Mouse (Mus musculus): Measurements from ENCODE around the gene Helq. TPM values are rescaled to one million over a fixed set of nuclear protein-coding genes. Genes with fewer than 3 reads are reported as not detected.

Helq gene
- 2.0 and 3.3 TPM in 2 replicates for polyA plus RNA-seq (2021; fragmentation: Nextera tagmentation)
- long read RNA-seq, experiment 1, partial matches to known transcripts, result 3 of 5 reads
- long read RNA-seq, experiment 1, other reads (novel, unspliced or antisense), result 1 of 5 reads
- long read RNA-seq, experiment 2, partial matches to known transcripts, result 20 of 41 reads
- long read RNA-seq, experiment 2, other reads (novel, unspliced or antisense), result 20 of 41 reads

GRCm38 (mm10) chr5:100798165-100798860 is at the start of gene Helq, which contains the start of gene Mrps18c:
TSS of gene Helq (minus strand) at chr5:100798598.
TSS of gene Mrps18c (plus strand) at chr5:100798627.

GRCm38 (mm10) chr5:100845485-100845847 is 47.1 kb upstream of the Helq start, which contains the start of gene Gpat3:
TSS of gene Gpat3 (plus strand) at chr5:100845713.

GRCm38 (mm10) chr5:100820483-100821184 is 22.2 kb upstream of the Helq start, which contains the start of gene Abraxas1:
TSS of gene Abraxas1 (minus strand) at chr5:100820965.

GRCm38 (mm10) chr5:100719235-100720088 is 78.9 kb downstream of the Helq start, which contains the start of gene Hpse:
TSS of gene Hpse (minus strand) at chr5:100719716.

Other genes with a start within 250 kb of the Helq start
- 0.23 TPM in 1 of 2 replicates, not detected in the other for gene Plac8, start 226.4 kb downstream of the Helq start, polyA plus RNA-seq (2021; fragmentation: Nextera tagmentation)
- gene Coq2, start 123.5 kb downstream of the Helq start, polyA plus RNA-seq (2021; fragmentation: Nextera tagmentation), result 67.1 and 81.9 TPM in 2 replicates
- gene Hpse, start 78.9 kb downstream of the Helq start, polyA plus RNA-seq (2021; fragmentation: Nextera tagmentation), result 0.19 and 0.21 TPM in 2 replicates
- 173 and 177 TPM in 2 replicates for gene Mrps18c, start within 50 bp of the Helq start, polyA plus RNA-seq (2021; fragmentation: Nextera tagmentation)
- 4.6 and 5.2 TPM in 2 replicates for gene Abraxas1, start 22.4 kb upstream of the Helq start, polyA plus RNA-seq (2021; fragmentation: Nextera tagmentation)
- gene Gpat3, start 47.1 kb upstream of the Helq start, polyA plus RNA-seq (2021; fragmentation: Nextera tagmentation), result 1.8 and 2.0 TPM in 2 replicates